Comparison of ENCODE assay signal across 8 mouse cellular contexts in genomic region chr19:5106074-5106473, GRCm38 (mm10). TPM values are rescaled to one million over a fixed set of nuclear protein-coding genes. Genes with fewer than 3 reads are reported as not detected.
DNase-seq lines count a peak whose midpoint lies in the region; ATAC-seq and TF ChIP-seq lines count a peak whose summit lies in the region.

No protein-coding gene starts in this region.

- peaks cover 63% of the 10 kb centered on the region for H3K36me3 ChIP-seq in intestine, postnatal 0 days (ENCODE audit: control insufficient read depth, insufficient read depth)

- ATAC-seq in erythroblast, adult 5-6 weeks (replicated peaks; ENCODE audit: low FRiP score, poor library complexity, severe bottlenecking): peak; percentile 23; the same call in 1 of the 2 replicates
- no peak for ATAC-seq in intestine, postnatal 0 days

- intact Hi-C loops in left cerebral cortex, adult 2 months (cut with DNase I): no loop called here

- H3K27ac ChIP-seq in left cerebral cortex, adult 2 months: peak overlapping the region; percentile 100
- peak overlapping the region; percentile 87; the same call in 1 of the 2 replicates for H3K27ac ChIP-seq in intestine, postnatal 0 days (ENCODE audit: low read depth, low read length)

- DNase-seq in left cerebral cortex, adult 2 months (ENCODE audit: extremely low spot score in 1 of 2, low spot score in 2 of 2): no peak
- no peak for DNase-seq in left cerebral cortex, adult 18-20 months (ENCODE audit: low spot score in 2 of 2)
- DNase-seq in lung, postnatal 36 days: peak; percentile 34
- no peak for DNase-seq in ovary, adult 18-20 months (ENCODE audit: low spot score)
- DNase-seq in left cerebral cortex, adult 8-10 months (ENCODE audit: low spot score in 2 of 2): no peak
- DNase-seq in cerebellum, adult 11 months: no peak

- H3K4me3 ChIP-seq in left cerebral cortex, adult 2 months: peak overlapping the region; percentile 93
- H3K4me3 ChIP-seq in intestine, postnatal 0 days (ENCODE audit: low read depth, low read length): peak overlapping the region; percentile 71

- no peaks in the 10 kb centered on the region for H3K9me3 ChIP-seq in intestine, postnatal 0 days (ENCODE audit: control insufficient read depth)

- H3K9ac ChIP-seq in intestine, postnatal 0 days (ENCODE audit: low read depth, low read length): peak overlapping the region; percentile 72

- no peak for TF ChIP-seq CTCF in left cerebral cortex, adult 2 months (IDR thresholded peaks at IDR 0.05)
- no peak for TF ChIP-seq CTCF in intestine, postnatal 0 days (IDR thresholded peaks at IDR 0.05; ENCODE audit: low read depth)

- H3K4me1 ChIP-seq in intestine, postnatal 0 days (replicated peaks; ENCODE audit: control insufficient read depth, insufficient read depth, low read length): 0 out of 2 replicates have a peak, but pooled peaks cover 4% of the 10 kb centered on the region

- peak overlapping the region; percentile 84 for H3K4me2 ChIP-seq in intestine, postnatal 0 days (replicated peaks; ENCODE audit: low read depth)

- WGBS in intestine, postnatal 0 days: 2% methylated on average over 9 of the region's 9 CpGs

- no peaks in the 10 kb centered on the region for H3K27me3 ChIP-seq in intestine, postnatal 0 days (replicated peaks; ENCODE audit: control insufficient read depth, insufficient read depth, low read length)

RNA-seq across cellular contexts. Expression of gene Rab1b, which starts 0.8 kb away (rescaled TPM):
- 100 to 1,000 TPM; 144 to 157 TPM for total RNA-seq in left cerebral cortex, adult 2 months (2021)
- 100 to 1,000 TPM; 157 to 165 TPM for total RNA-seq in left cerebral cortex, adult 18-20 months (2021)
- 14.4 and 23.6 TPM in 2 replicates for total RNA-seq in erythroblast, adult 5-6 weeks (2015; ENCODE audit: low replicate concordance)
- 19.4 and 22.9 TPM in 2 replicates for total RNA-seq in erythroblast, adult 5-6 weeks (2017; ENCODE audit: low replicate concordance)
- polyA plus RNA-seq in intestine, postnatal 0 days (2015; fragmentation: Nextera tagmentation; extraction: Ambion mirVana): 185 TPM in 2 replicates
- 100 to 1,000 TPM; 146 to 171 (median 156) TPM for total RNA-seq in left cerebral cortex, adult 8-10 months (2022)

RNA-seq across cellular contexts. Expression of gene Cnih2, which starts 7.8 kb away (rescaled TPM):
- total RNA-seq in left cerebral cortex, adult 2 months (2021): 100 to 1,000 TPM; 214 to 247 TPM
- total RNA-seq in left cerebral cortex, adult 18-20 months (2021): 100 to 1,000 TPM; 215 to 221 TPM
- not detected in 2 replicates for total RNA-seq in erythroblast, adult 5-6 weeks (2015; ENCODE audit: low replicate concordance)
- not detected in 2 replicates for total RNA-seq in erythroblast, adult 5-6 weeks (2017; ENCODE audit: low replicate concordance)
- polyA plus RNA-seq in intestine, postnatal 0 days (2015; fragmentation: Nextera tagmentation; extraction: Ambion mirVana): 5.6 and 5.8 TPM in 2 replicates
- 100 to 1,000 TPM; 172 to 193 (median 184) TPM for total RNA-seq in left cerebral cortex, adult 8-10 months (2022)

RNA-seq across cellular contexts. Expression of gene Klc2, which starts 12.3 kb away (rescaled TPM):
- total RNA-seq in left cerebral cortex, adult 2 months (2021): 100 to 1,000 TPM; 279 to 291 TPM
- total RNA-seq in left cerebral cortex, adult 18-20 months (2021): 100 to 1,000 TPM; 261 to 289 TPM
- total RNA-seq in erythroblast, adult 5-6 weeks (2015; ENCODE audit: low replicate concordance): 4.2 TPM in 1 of 2 replicates, not detected in the other
- total RNA-seq in erythroblast, adult 5-6 weeks (2017; ENCODE audit: low replicate concordance): 1.4 TPM in 1 of 2 replicates, not detected in the other
- polyA plus RNA-seq in intestine, postnatal 0 days (2015; fragmentation: Nextera tagmentation; extraction: Ambion mirVana): 8.0 and 9.1 TPM in 2 replicates
- 100 to 1,000 TPM; 237 to 265 (median 247) TPM for total RNA-seq in left cerebral cortex, adult 8-10 months (2022)

RNA-seq across cellular contexts. Expression of gene Yif1a, which starts 17.7 kb away (rescaled TPM):
- total RNA-seq in left cerebral cortex, adult 2 months (2021): 10 to 100 TPM; 23.4 to 25.7 TPM
- 10 to 100 TPM; 21.6 to 25.5 TPM for total RNA-seq in left cerebral cortex, adult 18-20 months (2021)
- total RNA-seq in erythroblast, adult 5-6 weeks (2015; ENCODE audit: low replicate concordance): 6.3 and 7.1 TPM in 2 replicates
- total RNA-seq in erythroblast, adult 5-6 weeks (2017; ENCODE audit: low replicate concordance): 1.9 and 2.5 TPM in 2 replicates
- polyA plus RNA-seq in intestine, postnatal 0 days (2015; fragmentation: Nextera tagmentation; extraction: Ambion mirVana): 182 and 198 TPM in 2 replicates
- 10 to 100 TPM; 25.3 to 31.3 (median 28.6) TPM for total RNA-seq in left cerebral cortex, adult 8-10 months (2022)

RNA-seq across cellular contexts. Expression of gene Tmem151a, which starts 20.7 kb away (rescaled TPM):
- 100 to 1,000 TPM; 154 to 156 TPM for total RNA-seq in left cerebral cortex, adult 2 months (2021)
- total RNA-seq in left cerebral cortex, adult 18-20 months (2021): 100 to 1,000 TPM; 146 to 149 TPM
- not detected in 2 replicates for total RNA-seq in erythroblast, adult 5-6 weeks (2015; ENCODE audit: low replicate concordance)
- not detected in 2 replicates for total RNA-seq in erythroblast, adult 5-6 weeks (2017; ENCODE audit: low replicate concordance)
- 4.0 TPM in 2 replicates for polyA plus RNA-seq in intestine, postnatal 0 days (2015; fragmentation: Nextera tagmentation; extraction: Ambion mirVana)
- 100 to 1,000 TPM; 135 to 156 (median 139) TPM for total RNA-seq in left cerebral cortex, adult 8-10 months (2022)

Comparison
In these comparisons a context has a peak if more than half of its experiments do, and no peak if none do; other contexts are left out.
1. RNA of gene Rab1b, which starts 0.8 kb away (total RNA-seq): 157 to 165 TPM in left cerebral cortex, adult 18-20 months, 146 to 171 TPM in left cerebral cortex, adult 8-10 months and 144 to 157 TPM in left cerebral cortex, adult 2 months; 14.4 to 23.6 TPM in erythroblast, adult 5-6 weeks; every median in the first group is over 4 times any median in the second.
2. RNA of gene Cnih2, which starts 7.8 kb away (total RNA-seq): 214 to 247 TPM in left cerebral cortex, adult 2 months, 215 to 221 TPM in left cerebral cortex, adult 18-20 months and 172 to 193 TPM in left cerebral cortex, adult 8-10 months; not detected in erythroblast, adult 5-6 weeks; every median in the first group is over 100 times any median in the second.
3. RNA of gene Klc2, which starts 12.3 kb away (total RNA-seq): 279 to 291 TPM in left cerebral cortex, adult 2 months, 261 to 289 TPM in left cerebral cortex, adult 18-20 months and 237 to 265 TPM in left cerebral cortex, adult 8-10 months; 1.4 to 4.2 TPM in erythroblast, adult 5-6 weeks; every median in the first group is over 10 times any median in the second.